Mouse (Mus musculus) hindbrain, embryonic 13.5 days (tissue): Measurements from ENCODE around the gene Gm17324. TPM values are rescaled to one million over a fixed set of nuclear protein-coding genes. Genes with fewer than 3 reads are reported as not detected.

Experiments
- ATAC-seq: fragments of 200-750 bp; cut with Nextera tagmentation; 2 replicates; pipeline ENCODE4 v1.8.0; 2017; ENCODE audit warnings: moderate TSS enrichment; ENCODE audit not compliant: low FRiP score
- H3K27ac ChIP-seq: fragments of 300-500 bp; sonication (generic); 2 replicates; pipeline ENCODE4 v1.5.1; 2015; ENCODE audit warnings: inconsistent platforms, mild to moderate bottlenecking, moderate library complexity
- H3K27me3 ChIP-seq: fragments of 300-500 bp; sonication (generic); 2 replicates; pipeline ENCODE4 v1.6.1; 2015; ENCODE audit warnings: mild to moderate bottlenecking, inconsistent platforms
- H3K36me3 ChIP-seq: fragments of 300-500 bp; sonication (generic); 2 replicates; pipeline ENCODE4 v1.6.1; 2015; ENCODE audit warnings: mild to moderate bottlenecking, inconsistent platforms
- H3K4me1 ChIP-seq: fragments of 300-500 bp; sonication (generic); replicated peaks from 2 replicates; pipeline ENCODE4 v1.6.1; 2015; ENCODE audit warnings: inconsistent platforms
- H3K4me2 ChIP-seq: fragments of 300-500 bp; sonication (generic); 2 replicates; pipeline ENCODE4 v1.6.1; 2015; ENCODE audit warnings: inconsistent platforms, mild to moderate bottlenecking, moderate library complexity
- H3K4me3 ChIP-seq: fragments of 300-500 bp; sonication (generic); 2 replicates; pipeline ENCODE4 v1.5.1; 2015; ENCODE audit warnings: mild to moderate bottlenecking, inconsistent platforms
- H3K9ac ChIP-seq: fragments of 300-500 bp; sonication (generic); 2 replicates; pipeline ENCODE4 v1.6.1; 2015; ENCODE audit warnings: mild to moderate bottlenecking, inconsistent platforms
- H3K9me3 ChIP-seq: fragments of 300-500 bp; sonication (generic); 2 replicates; pipeline ENCODE4 v1.6.1; 2016; ENCODE audit warnings: inconsistent platforms
- WGBS: fragments of 180-500 bp; shearing (Covaris S2); methylation state at CpG from one replicate; pipeline ENCODE4 v1.1.7; 2015; 5-methylcytosine and 5-hydroxymethylcytosine counted together
- microRNA-seq: library from miRNA; unstranded; fragments of <30 nt; microRNA quantifications from one replicate; pipeline ENCODE4, GENCODE M21; 2016
- polyA plus RNA-seq: library from polyadenylated mRNA; unstranded; fragments of >200 nt; fragmentation: Nextera tagmentation; extraction: Ambion mirVana; gene quantifications from 2 replicates; pipeline ENCODE4 v1.2.1, GENCODE M21; 2015

The Gm17324 gene
- polyA plus RNA-seq, 1 experiment from 2014 or later = 0.99 TPM

DNA sequence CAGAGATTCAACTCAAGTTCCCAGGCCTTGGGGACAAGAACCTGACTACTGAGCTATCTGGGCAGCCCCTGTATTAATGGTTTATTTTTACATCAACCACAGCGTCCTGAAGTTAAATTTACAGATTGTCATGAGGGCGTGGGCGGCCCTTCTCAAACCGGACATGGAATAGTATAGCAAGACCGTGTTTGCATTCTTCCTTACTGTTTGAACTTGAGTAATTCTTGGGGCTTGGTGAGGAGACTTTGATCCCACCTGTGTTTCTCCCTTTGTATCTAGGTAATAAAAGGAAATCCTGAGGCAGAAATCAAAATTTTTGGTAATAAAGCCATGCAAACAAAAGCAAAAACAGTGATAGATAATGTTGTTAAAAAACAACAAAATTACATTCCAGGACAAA is 48.0 kb downstream of the Gm17324 start:
- WGBS = 92% methylated on average over 5 of the region's 5 CpGs

More for the DNA sequence above, 48.0 kb downstream of the Gm17324 start:
- Histone ChIP-seq H3K36me3 (no peaks in the 10 kb centered on the region), H3K4me2 (no peak overlapping the region), H3K4me3 (no peak overlapping the region), H3K9ac (no peak overlapping the region), H3K4me1 (peaks cover 7% of the 10 kb centered on the region), H3K9me3 (no peaks in the 10 kb centered on the region), H3K27ac (no peak overlapping the region), H3K27me3 (peaks cover 36% of the 10 kb centered on the region)
- ATAC-seq = no peak

Small RNAs within 50 kb of the gene (microRNA-seq; reads per million reads assigned to microRNA genes)
- gene Gm26377 = not detected

Other genes with a start within 250 kb of the Gm17324 start
- gene Gsta1, start 218.1 kb downstream of the Gm17324 start, polyA plus RNA-seq = not detected in 2 replicates
- not detected in 2 replicates for gene Gm3776, start 191.7 kb downstream of the Gm17324 start, polyA plus RNA-seq
- gene Gm10639, start 158.9 kb downstream of the Gm17324 start, polyA plus RNA-seq = not detected in 2 replicates
- gene Omt2a, start 134.0 kb downstream of the Gm17324 start, polyA plus RNA-seq = not detected in 2 replicates
- not detected in 2 replicates for gene Omt2b, start 121.2 kb downstream of the Gm17324 start, polyA plus RNA-seq
- gene Gsta2, start 93.0 kb downstream of the Gm17324 start, polyA plus RNA-seq = not detected in 2 replicates
- 2.4 and 3.1 TPM in 2 replicates for gene Dppa5a, start 80.6 kb downstream of the Gm17324 start, polyA plus RNA-seq
- 5.5 and 7.9 TPM in 2 replicates for gene Ooep, start 70.1 kb downstream of the Gm17324 start, polyA plus RNA-seq
- 0.28 and 0.31 TPM in 2 replicates for gene Ddx43, start 53.0 kb downstream of the Gm17324 start, polyA plus RNA-seq
- 0.71 and 0.74 TPM in 2 replicates for gene Cgas, start 5.5 kb downstream of the Gm17324 start, polyA plus RNA-seq
- gene Mto1, start 578 bp downstream of the Gm17324 start, polyA plus RNA-seq = 27.3 and 28.8 TPM in 2 replicates
- gene Eef1a1, start 40.4 kb upstream of the Gm17324 start, polyA plus RNA-seq = 3,538 and 3,562 TPM in 2 replicates
- 18.8 and 19.4 TPM in 2 replicates for gene Slc17a5, start 139.3 kb upstream of the Gm17324 start, polyA plus RNA-seq
- gene Cd109, start 166.8 kb upstream of the Gm17324 start, polyA plus RNA-seq = 1.6 and 2.0 TPM in 2 replicates